Mouse (Mus musculus) olfactory bulb, adult 2 months (tissue): ENCODE results near the gene Bik. TPM values are rescaled to one million over a fixed set of nuclear protein-coding genes. Genes with fewer than 3 reads are reported as not detected.

Experiments used
- H3K27ac ChIP-seq: fragments of 200-500 bp; 2 replicates; pipeline ENCODE4 v1.5.1; 2012; ENCODE audit warnings: low read depth, low read length; ENCODE audit not compliant: insufficient read depth
- H3K4me1 ChIP-seq: fragments of 200-500 bp; 2 replicates; pipeline ENCODE4 v1.6.1; 2012; ENCODE audit warnings: low read length; ENCODE audit not compliant: control insufficient read depth, insufficient read depth
- H3K4me3 ChIP-seq: fragments of 200-500 bp; 2 replicates; pipeline ENCODE4 v1.5.1; 2012; ENCODE audit warnings: mild to moderate bottlenecking, low read depth, low read length, moderate library complexity; ENCODE audit not compliant: insufficient read depth
- CTCF ChIP-seq: fragments of 200-500 bp; IDR thresholded peaks from 2 replicates; pipeline ENCODE4 v1.5.1; 2012; ENCODE audit warnings: low read depth, mild to moderate bottlenecking, low read length, moderate library complexity; ENCODE audit not compliant: insufficient read depth
- POLR2A ChIP-seq: fragments of 200-500 bp; IDR thresholded peaks from 2 replicates; pipeline ENCODE4 v1.6.1; 2012; ENCODE audit warnings: mild to moderate bottlenecking, low read depth, low read length, moderate library complexity; ENCODE audit not compliant: insufficient read depth
- WGBS: fragments of 180-500 bp; shearing (Covaris S2); methylation state at CpG from one replicate; pipeline ENCODE4 v1.1.7; 2018; 5-methylcytosine and 5-hydroxymethylcytosine counted together
- polyA plus RNA-seq: library from polyadenylated mRNA; stranded (reverse); fragments of >200 nt; gene quantifications from 2 replicates; pipeline ENCODE4 v1.2.4, GENCODE M21; 2012; ENCODE audit warnings: low replicate concordance; ENCODE audit not compliant: missing spikeins, insufficient read depth, insufficient read length

The Bik gene
- polyA plus RNA-seq, 1 experiment: not detected

- H3K4me3 ChIP-seq: no peak overlapping the region
- WGBS: 78% methylated on average over 14 of the region's 14 CpGs
- TF ChIP-seq POLR2A: no peak
- TF ChIP-seq CTCF: no peak
- H3K27ac ChIP-seq: no peak overlapping the region
- peaks cover 15% of the 10 kb centered on the region for H3K4me1 ChIP-seq
Observed at GRCm38 (mm10) chr15:83523638-83524332, 2.9 kb upstream of the Bik start.

- no peak overlapping the region for H3K4me3 ChIP-seq
- H3K4me1 ChIP-seq: peaks cover 15% of the 10 kb centered on the region
- no peak overlapping the region for H3K27ac ChIP-seq
- WGBS: 95% methylated on average over 3 of the region's 3 CpGs
- TF ChIP-seq POLR2A (no peak), CTCF (no peak)
Observed at GRCm38 (mm10) chr15:83524333-83524729, 2.3 kb upstream of the Bik start.

GRCm38 (mm10) chr15:83527092-83527437 is 403 bp downstream of the Bik start:
- H3K4me1 ChIP-seq: peaks cover 15% of the 10 kb centered on the region
- no peak for TF ChIP-seq POLR2A
- TF ChIP-seq CTCF: no peak
- peak overlapping the region; percentile 42 for H3K4me3 ChIP-seq
- WGBS: 5% methylated on average over 26 of the region's 26 CpGs
- no peak overlapping the region for H3K27ac ChIP-seq

- Histone ChIP-seq H3K4me1 (peaks cover 15% of the 10 kb centered on the region), H3K4me3 (no peak overlapping the region), H3K27ac (no peak overlapping the region)
- TF ChIP-seq POLR2A: no peak
- TF ChIP-seq CTCF: no peak
- WGBS: 93% methylated on average over 2 of the region's 2 CpGs
Observed at GRCm38 (mm10) chr15:83527747-83528146, 1.1 kb downstream of the Bik start.

GRCm38 (mm10) chr15:83528892-83529291 is 2.2 kb downstream of the Bik start:
- TF ChIP-seq POLR2A (no peak), CTCF (no peak)
- H3K4me3 ChIP-seq: no peak overlapping the region
- 88% methylated on average over 4 of the region's 4 CpGs for WGBS

GRCm38 (mm10) chr15:83529765-83530164 is 3.1 kb downstream of the Bik start:
- 91% methylated on average over 5 of the region's 5 CpGs for WGBS
- no peak overlapping the region for H3K4me3 ChIP-seq
- TF ChIP-seq POLR2A: no peak
- no peak overlapping the region for H3K27ac ChIP-seq
- H3K4me1 ChIP-seq: peaks cover 12% of the 10 kb centered on the region

More at GRCm38 (mm10) chr15:83528892-83529291, 2.2 kb downstream of the Bik start:
- H3K27ac ChIP-seq: no peak overlapping the region
- peaks cover 12% of the 10 kb centered on the region for H3K4me1 ChIP-seq

GRCm38 (mm10) chr15:83530233-83530632 is 3.6 kb downstream of the Bik start:
- no peak overlapping the region for H3K4me3 ChIP-seq
- TF ChIP-seq POLR2A (no peak), CTCF (no peak)
- peaks cover 12% of the 10 kb centered on the region for H3K4me1 ChIP-seq
- 85% methylated on average over 9 of the region's 9 CpGs for WGBS
- H3K27ac ChIP-seq: no peak overlapping the region

GRCm38 (mm10) chr15:83530688-83531087 is 4.0 kb downstream of the Bik start:
- no peak overlapping the region for H3K4me3 ChIP-seq
- peaks cover 12% of the 10 kb centered on the region for H3K4me1 ChIP-seq
- no peak for TF ChIP-seq CTCF
- H3K27ac ChIP-seq: no peak overlapping the region
- 87% methylated on average over 6 of the region's 6 CpGs for WGBS

- no peak overlapping the region for H3K4me3 ChIP-seq
- WGBS: 82% methylated on average over 5 of the region's 5 CpGs
- peaks cover 2% of the 10 kb centered on the region for H3K4me1 ChIP-seq
- H3K27ac ChIP-seq: no peak overlapping the region
- TF ChIP-seq POLR2A (no peak), CTCF (no peak)
Observed at GRCm38 (mm10) chr15:83531961-83532469, 5.4 kb downstream of the Bik start.

- WGBS: 78% methylated on average over 7 of the region's 7 CpGs
- no peak for TF ChIP-seq CTCF
- no peak for TF ChIP-seq POLR2A
- no peaks in the 10 kb centered on the region for H3K4me1 ChIP-seq
- H3K27ac ChIP-seq: no peak overlapping the region
- H3K4me3 ChIP-seq: no peak overlapping the region
Observed at GRCm38 (mm10) chr15:83532606-83533005, 5.9 kb downstream of the Bik start.
